Mouse (Mus musculus) right cerebral cortex, adult 18-20 months (tissue): ENCODE results near the gene Pkig.

ENCODE experiments used
- DNase-seq: peaks from one replicate; pipeline ENCODE4 v3.0.0; 2022; ENCODE audit warnings: mixed read lengths

The Pkig gene

GRCm38 (mm10) chr2:163712473-163712872 is 54.3 kb downstream of the Pkig start:
- DNase-seq, result no peak

GRCm38 (mm10) chr2:163712874-163713273 is 54.7 kb downstream of the Pkig start:
- DNase-seq, result no peak

- DNase-seq, result no peak
Measured at GRCm38 (mm10) chr2:163713340-163713739, 55.2 kb downstream of the Pkig start.

GRCm38 (mm10) chr2:163716448-163716847 is 58.3 kb downstream of the Pkig start:
- no peak for DNase-seq

- no peak for DNase-seq
Measured at GRCm38 (mm10) chr2:163716853-163717252, 58.7 kb downstream of the Pkig start.

- no peak for DNase-seq
Measured at GRCm38 (mm10) chr2:163718526-163718925, 60.3 kb downstream of the Pkig start.

GRCm38 (mm10) chr2:163718951-163719603 is 60.9 kb downstream of the Pkig start:
- peak; percentile 83 for DNase-seq

GRCm38 (mm10) chr2:163719616-163720015 is 61.4 kb downstream of the Pkig start:
- no peak for DNase-seq

GRCm38 (mm10) chr2:163722550-163722949 is 64.4 kb downstream of the Pkig start:
- DNase-seq, result peak; percentile 79

GRCm38 (mm10) chr2:163726766-163727393 is 68.7 kb downstream of the Pkig start:
- no peak for DNase-seq

GRCm38 (mm10) chr2:163728300-163728699 is 70.1 kb downstream of the Pkig start:
- DNase-seq, result no peak

GRCm38 (mm10) chr2:163732021-163732420 is 73.8 kb downstream of the Pkig start:
- DNase-seq, result no peak

- DNase-seq, result no peak
Measured at GRCm38 (mm10) chr2:163735163-163735562, 77.0 kb downstream of the Pkig start.

- no peak for DNase-seq
Measured at GRCm38 (mm10) chr2:163735980-163736379, 77.8 kb downstream of the Pkig start.

- no peak for DNase-seq
Measured at GRCm38 (mm10) chr2:163742656-163743055, 84.5 kb downstream of the Pkig start.

- no peak for DNase-seq
Measured at GRCm38 (mm10) chr2:163743357-163743756, 85.2 kb downstream of the Pkig start.

GRCm38 (mm10) chr2:163744801-163745570 is 86.8 kb downstream of the Pkig start:
- DNase-seq, result no peak

- no peak for DNase-seq
Measured at GRCm38 (mm10) chr2:163749647-163750611, 91.7 kb downstream of the Pkig start, which contains the start of gene Ada. TSS of gene Ada (minus strand) at chr2:163750239.

- no peak for DNase-seq
Measured at GRCm38 (mm10) chr2:163754228-163754627, 96.0 kb downstream of the Pkig start.

- DNase-seq, result no peak
Measured at GRCm38 (mm10) chr2:163756723-163757122, 98.5 kb downstream of the Pkig start.

- no peak for DNase-seq
Measured at GRCm38 (mm10) chr2:163758146-163758545, 100.0 kb downstream of the Pkig start.

GRCm38 (mm10) chr2:163760589-163760988 is 102.4 kb downstream of the Pkig start:
- DNase-seq, result no peak

GRCm38 (mm10) chr2:163761402-163761801 is 103.2 kb downstream of the Pkig start:
- DNase-seq, result no peak
